Mouse (Mus musculus) hindbrain, embryonic 15.5 days (tissue): ENCODE results near the gene Lrch4. TPM values are rescaled to one million over a fixed set of nuclear protein-coding genes. Genes with fewer than 3 reads are reported as not detected.
A peak's percentile ranks its signal among the peaks of the same experiment; 100 is the strongest.

ENCODE experiments used
- ATAC-seq: fragments of 200-750 bp; cut with Nextera tagmentation; 2 replicates; pipeline ENCODE4 v1.8.0; 2017; ENCODE audit warnings: low read depth, moderate number of reproducible peaks, moderate TSS enrichment; ENCODE audit not compliant: low FRiP score
- H3K27ac ChIP-seq: fragments of 300-500 bp; sonication (generic); replicated peaks from 2 replicates; pipeline ENCODE4 v1.5.1; 2015; ENCODE audit warnings: mild to moderate bottlenecking, inconsistent platforms
- H3K27me3 ChIP-seq: fragments of 300-500 bp; sonication (generic); 2 replicates; pipeline ENCODE4 v1.6.1; 2015; ENCODE audit warnings: control low read depth, inconsistent platforms
- H3K36me3 ChIP-seq: fragments of 300-500 bp; sonication (generic); 2 replicates; pipeline ENCODE4 v1.6.1; 2015; ENCODE audit warnings: control low read depth, inconsistent platforms
- H3K4me1 ChIP-seq: fragments of 300-500 bp; sonication (generic); replicated peaks from 2 replicates; pipeline ENCODE4 v1.6.1; 2015; ENCODE audit warnings: control low read depth, inconsistent platforms
- H3K4me2 ChIP-seq: fragments of 300-500 bp; sonication (generic); 2 replicates; pipeline ENCODE4 v1.6.1; 2015; ENCODE audit warnings: moderate library complexity, mild to moderate bottlenecking, inconsistent platforms
- H3K4me3 ChIP-seq: fragments of 300-500 bp; sonication (generic); 2 replicates; pipeline ENCODE4 v1.5.1; 2015; ENCODE audit warnings: mild to moderate bottlenecking, inconsistent platforms
- H3K9ac ChIP-seq: fragments of 300-500 bp; sonication (generic); 2 replicates; pipeline ENCODE4 v1.6.1; 2015; ENCODE audit warnings: inconsistent platforms
- H3K9me3 ChIP-seq: fragments of 300-500 bp; sonication (generic); 2 replicates; pipeline ENCODE4 v1.6.1; 2016; ENCODE audit warnings: control low read depth, inconsistent platforms
- WGBS: fragments of 180-500 bp; shearing (Covaris S2); methylation state at CpG from one replicate; pipeline ENCODE4 v1.1.7; 2015; 5-methylcytosine and 5-hydroxymethylcytosine counted together
- polyA plus RNA-seq: library from polyadenylated mRNA; unstranded; fragments of >200 nt; fragmentation: Nextera tagmentation; extraction: Ambion mirVana; gene quantifications from 2 replicates; pipeline ENCODE4 v1.2.1, GENCODE M21; 2015

Gene Lrch4
- polyA plus RNA-seq, 1 experiment from 2014 or later, result 17.2 TPM

DNA sequence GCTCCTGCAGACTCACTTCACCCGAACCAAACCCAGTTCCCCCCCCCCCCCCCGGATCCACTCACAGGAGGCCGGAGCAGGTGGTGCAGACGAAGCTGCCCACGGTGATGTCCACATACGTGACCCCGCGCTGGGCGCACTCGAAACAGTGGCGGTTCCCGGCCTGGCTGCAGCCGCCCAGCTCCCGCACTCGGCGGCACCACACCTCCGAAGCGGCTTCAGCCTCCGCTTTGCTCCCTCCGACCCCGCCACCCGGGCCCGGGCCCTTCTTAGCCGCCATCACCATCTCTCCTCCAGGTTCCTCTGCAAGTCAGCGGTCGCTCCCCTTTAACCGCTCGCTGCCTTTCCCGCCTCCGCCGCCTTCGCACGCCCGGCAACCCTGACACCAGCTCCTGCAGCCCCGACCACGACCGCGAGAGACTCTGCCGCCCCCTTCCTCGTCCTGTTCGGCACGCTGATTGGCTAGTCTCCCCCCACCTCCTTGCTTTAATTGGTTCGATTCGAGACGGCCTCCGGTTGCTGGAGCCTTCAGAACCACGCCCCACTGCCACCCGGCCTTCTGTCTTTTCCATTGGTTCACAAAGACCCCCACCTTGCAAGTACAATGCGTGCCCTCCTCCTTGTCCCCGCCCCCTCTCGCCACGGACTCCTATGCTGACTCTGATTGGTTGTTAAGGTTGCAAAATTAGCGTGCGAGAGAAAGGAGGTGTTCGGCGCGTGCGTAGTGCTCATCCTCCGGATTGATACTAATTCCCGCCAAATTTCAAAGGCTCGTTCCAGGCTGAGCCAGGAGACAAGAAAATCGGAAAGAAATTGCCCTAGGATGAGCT lies 55.6 kb downstream of the Lrch4 start, which contains the start of gene Agfg2:
Agfg2 (minus strand) TSS at position 433 of the 830 bp plus-strand sequence.
- ATAC-seq, result peak; percentile 99
- WGBS, result under 1% methylated on average over 60 of the region's 62 CpGs

DNA sequence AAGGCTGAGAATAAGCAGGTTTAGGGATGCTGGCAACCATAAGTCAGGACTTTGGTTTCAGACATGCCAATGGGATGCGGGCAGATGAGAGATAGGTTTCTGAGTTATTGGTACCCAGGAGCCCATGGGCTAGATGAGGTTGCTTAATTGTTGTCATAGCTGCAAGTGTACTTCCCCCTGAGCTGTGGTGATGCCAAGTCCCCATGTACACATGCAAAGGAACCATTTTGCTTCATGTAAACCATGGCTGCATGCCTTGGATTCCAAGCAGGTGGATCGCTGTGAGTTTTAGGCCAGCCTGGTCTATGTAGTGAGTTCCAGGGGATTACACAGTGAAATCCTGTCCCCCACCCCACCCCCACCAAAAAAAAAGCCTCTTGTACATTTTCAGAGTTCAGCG lies 56.7 kb downstream of the Lrch4 start:
- H3K9me3 ChIP-seq, result no peaks in the 10 kb centered on the region
- H3K4me3 ChIP-seq, result no peak overlapping the region
- no peaks in the 10 kb centered on the region for H3K27me3 ChIP-seq
- no peak for ATAC-seq
- 96% methylated on average over 3 of the region's 3 CpGs for WGBS
- peaks cover 25% of the 10 kb centered on the region for H3K4me1 ChIP-seq
- H3K27ac ChIP-seq, result no peak overlapping the region
- no peak overlapping the region for H3K4me2 ChIP-seq
- no peaks in the 10 kb centered on the region for H3K36me3 ChIP-seq
- H3K9ac ChIP-seq, result no peak overlapping the region

More for the DNA sequence above, 55.6 kb downstream of the Lrch4 start, which contains the start of gene Agfg2:
- H3K36me3 ChIP-seq, result no peaks in the 10 kb centered on the region
- peaks cover 25% of the 10 kb centered on the region for H3K4me1 ChIP-seq
- H3K9ac ChIP-seq, result peak within 1 kb of the TSS; percentile 80
- no peaks in the 10 kb centered on the region for H3K27me3 ChIP-seq
- H3K4me3 ChIP-seq, result peak within 1 kb of the TSS; percentile 97
- peak within 1 kb of the TSS; percentile 74 for H3K4me2 ChIP-seq
- no peaks in the 10 kb centered on the region for H3K9me3 ChIP-seq
- peak within 1 kb of the TSS; percentile 86 for H3K27ac ChIP-seq

DNA sequence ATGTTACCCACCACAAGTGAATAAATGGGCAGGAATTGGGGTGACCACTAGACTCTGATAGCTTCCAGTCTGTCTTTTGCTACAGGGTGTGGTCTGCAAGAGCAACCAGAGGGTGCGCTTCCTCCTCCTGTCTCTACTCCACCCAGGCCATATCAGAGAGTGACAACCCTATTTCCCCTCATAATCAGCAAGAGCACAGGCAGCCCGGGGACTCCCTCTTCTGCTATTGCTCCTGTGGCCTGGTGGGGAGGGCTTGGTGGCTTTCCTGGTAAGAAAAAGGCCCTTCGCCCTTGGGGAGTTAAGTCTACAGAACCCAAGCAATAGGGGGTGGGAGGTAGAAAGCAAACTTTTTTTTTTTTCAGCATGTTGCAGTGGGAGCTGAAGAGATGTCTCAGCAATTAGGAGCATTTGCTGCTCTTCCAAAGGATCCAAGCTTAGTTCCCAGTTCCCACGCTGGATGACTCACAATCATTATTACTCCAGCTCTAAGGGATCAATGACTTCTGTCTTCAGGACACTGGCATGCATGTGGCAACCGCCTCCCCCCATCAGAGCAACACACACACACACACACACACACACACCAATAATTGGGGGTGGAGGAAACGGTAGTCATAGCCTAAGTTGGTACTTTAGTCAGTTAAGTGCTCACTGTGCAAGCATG lies 57.3 kb downstream of the Lrch4 start:
- 90% methylated on average over 6 of the region's 6 CpGs for WGBS
- no peaks in the 10 kb centered on the region for H3K27me3 ChIP-seq
- no peak for ATAC-seq
- H3K27ac ChIP-seq, result no peak overlapping the region
- H3K36me3 ChIP-seq, result no peaks in the 10 kb centered on the region
- H3K4me3 ChIP-seq, result no peak overlapping the region
- peaks cover 25% of the 10 kb centered on the region for H3K4me1 ChIP-seq
- no peaks in the 10 kb centered on the region for H3K9me3 ChIP-seq
- H3K9ac ChIP-seq, result no peak overlapping the region
- no peak overlapping the region for H3K4me2 ChIP-seq

GRCm38 (mm10) chr5:137689974-137690373 lies 61.1 kb downstream of the Lrch4 start:
- no peak overlapping the region for H3K4me2 ChIP-seq
- no peaks in the 10 kb centered on the region for H3K9me3 ChIP-seq
- H3K27ac ChIP-seq, result no peak overlapping the region
- H3K36me3 ChIP-seq, result no peaks in the 10 kb centered on the region
- H3K27me3 ChIP-seq, result no peaks in the 10 kb centered on the region
- H3K4me1 ChIP-seq, result no peaks in the 10 kb centered on the region
- ATAC-seq, result no peak
- 88% methylated on average over 3 of the region's 3 CpGs for WGBS
- H3K4me3 ChIP-seq, result no peak overlapping the region
- no peak overlapping the region for H3K9ac ChIP-seq

DNA sequence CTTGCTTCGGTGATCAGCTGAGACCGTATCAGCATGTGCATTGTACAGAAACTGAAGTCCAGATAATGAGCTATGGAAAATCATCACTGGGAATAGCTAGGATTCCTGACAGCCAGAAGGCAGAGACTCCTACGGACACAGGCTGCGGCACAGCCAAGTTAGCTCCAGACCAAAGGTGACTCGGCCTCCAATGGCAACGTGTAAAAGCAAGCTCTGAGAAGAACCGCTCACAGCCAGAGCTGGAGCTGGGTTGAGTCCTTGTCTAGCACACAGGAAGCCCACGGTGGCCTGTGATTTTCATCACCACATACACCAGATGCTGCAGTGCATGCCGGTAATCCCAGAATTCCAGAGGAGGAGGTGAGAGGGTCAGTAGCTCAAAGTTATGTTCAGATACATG lies 61.6 kb downstream of the Lrch4 start:
- H3K9me3 ChIP-seq, result no peaks in the 10 kb centered on the region
- WGBS, result 69% methylated on average over 9 of the region's 9 CpGs
- no peaks in the 10 kb centered on the region for H3K36me3 ChIP-seq
- H3K9ac ChIP-seq, result no peak overlapping the region
- H3K4me1 ChIP-seq, result no peaks in the 10 kb centered on the region
- ATAC-seq, result no peak
- no peak overlapping the region for H3K27ac ChIP-seq
- no peak overlapping the region for H3K4me3 ChIP-seq
- no peak overlapping the region for H3K4me2 ChIP-seq
- no peaks in the 10 kb centered on the region for H3K27me3 ChIP-seq

Other genes with a start within 250 kb of the Lrch4 start
- 0.18 TPM in 2 replicates for gene Zan, start 152.1 kb upstream of the Lrch4 start, polyA plus RNA-seq
- 81.0 and 81.8 TPM in 2 replicates for gene Pop7, start 126.6 kb upstream of the Lrch4 start, polyA plus RNA-seq
- 16.4 and 18.4 TPM in 2 replicates for gene Gigyf1, start 110.6 kb upstream of the Lrch4 start, polyA plus RNA-seq
- gene Epo, start 95.9 kb upstream of the Lrch4 start, polyA plus RNA-seq, result not detected in 2 replicates
- 516 and 544 TPM in 2 replicates for gene Gnb2, start 95.6 kb upstream of the Lrch4 start, polyA plus RNA-seq
- gene Actl6b, start 75.6 kb upstream of the Lrch4 start, polyA plus RNA-seq, result 251 and 285 TPM in 2 replicates
- gene Tfr2, start 59.3 kb upstream of the Lrch4 start, polyA plus RNA-seq, result 6.1 and 6.4 TPM in 2 replicates
- gene Mospd3, start 28.1 kb upstream of the Lrch4 start, polyA plus RNA-seq, result 59.7 and 73.5 TPM in 2 replicates
- 16.6 and 19.4 TPM in 2 replicates for gene Pcolce, start 15.3 kb upstream of the Lrch4 start, polyA plus RNA-seq
- 0.12 and 0.31 TPM in 2 replicates for gene Fbxo24, start 119 bp upstream of the Lrch4 start, polyA plus RNA-seq
- 7.4 and 9.2 TPM in 2 replicates for gene Gm20605, start 54 bp downstream of the Lrch4 start, polyA plus RNA-seq
- gene Sap25, start 12.2 kb downstream of the Lrch4 start, polyA plus RNA-seq, result 5.5 and 6.1 TPM in 2 replicates
- 0.09 and 0.12 TPM in 2 replicates for gene Irs3, start 16.6 kb downstream of the Lrch4 start, polyA plus RNA-seq
- gene Agfg2, start 55.6 kb downstream of the Lrch4 start, polyA plus RNA-seq, result 20.2 and 20.3 TPM in 2 replicates
- gene Nyap1, start 112.5 kb downstream of the Lrch4 start, polyA plus RNA-seq, result 44.1 and 48.5 TPM in 2 replicates
- 84.5 and 88.6 TPM in 2 replicates for gene Tsc22d4, start 116.6 kb downstream of the Lrch4 start, polyA plus RNA-seq
- 43.4 and 44.7 TPM in 2 replicates for gene Ppp1r35, start 149.7 kb downstream of the Lrch4 start, polyA plus RNA-seq
- 9.7 and 11.0 TPM in 2 replicates for gene Mepce, start 158.5 kb downstream of the Lrch4 start, polyA plus RNA-seq
- 11.9 and 12.8 TPM in 2 replicates for gene Zcwpw1, start 158.7 kb downstream of the Lrch4 start, polyA plus RNA-seq
- gene Pilra, start 207.2 kb downstream of the Lrch4 start, polyA plus RNA-seq, result 0.21 and 0.43 TPM in 2 replicates
- not detected in 2 replicates for gene Pilrb1, start 229.0 kb downstream of the Lrch4 start, polyA plus RNA-seq
- gene Pilrb2, start 242.7 kb downstream of the Lrch4 start, polyA plus RNA-seq, result not detected in 2 replicates